Mouse (Mus musculus) layer of hippocampus, adult 9-10 months (tissue): ENCODE data around the gene Cela3b.
"Not testable (repeated sequence)": the region's sequence is repeated elsewhere in the genome, so short reads cannot be mapped to it uniquely, and the experiment has no call there.

Experiments used
- DNase-seq: peaks from one replicate; pipeline ENCODE4 v3.0.0; 2022; ENCODE audit warnings: low spot score

Cela3b gene

DNA sequence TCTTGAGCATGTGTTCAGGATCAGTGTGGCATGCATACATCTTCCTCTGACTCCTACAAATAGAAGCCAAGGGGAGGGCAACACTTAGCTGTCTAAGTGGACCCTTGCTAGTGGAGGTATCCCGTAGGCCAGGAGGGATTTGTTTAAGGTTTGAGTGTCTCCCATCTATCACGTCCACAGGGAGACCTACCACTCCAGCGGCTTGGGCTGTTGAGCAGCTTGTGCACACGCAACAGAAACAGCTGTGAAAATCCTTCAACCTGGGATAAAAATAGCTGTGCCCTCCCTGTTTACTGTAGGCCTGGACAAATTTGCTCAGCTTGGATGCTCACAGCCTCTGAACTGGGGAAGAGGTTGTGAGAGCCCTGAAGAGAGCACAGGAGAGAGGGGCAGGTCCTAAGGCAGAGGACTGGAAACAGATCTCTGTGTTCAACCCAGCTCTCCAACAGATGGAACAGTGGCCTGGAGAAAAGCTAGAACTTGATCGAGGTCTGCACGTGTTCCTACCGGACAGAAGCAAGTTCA lies 18.1 kb downstream of the Cela3b start:
- DNase-seq = not testable (repeated sequence)

DNA sequence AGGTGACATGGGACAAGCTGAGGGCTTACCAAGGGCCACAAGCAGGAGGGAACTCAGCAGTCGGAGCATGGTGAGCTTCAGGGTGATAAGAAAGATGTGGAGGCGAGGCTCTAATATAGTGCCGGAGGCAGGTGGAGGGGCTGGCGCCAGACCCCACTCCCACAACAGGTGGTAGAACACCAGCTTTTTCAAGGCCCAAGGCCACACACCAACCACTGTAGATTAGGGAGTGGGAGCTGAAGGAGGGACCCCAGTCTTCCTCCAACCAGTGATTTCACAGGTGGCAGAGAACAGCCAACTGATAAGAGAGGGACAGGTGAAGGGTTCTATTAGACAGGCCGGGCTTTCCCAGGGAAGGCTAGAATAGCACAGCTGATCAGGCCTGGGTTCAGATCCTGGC lies 20.6 kb downstream of the Cela3b start, which contains the start of gene Cela3a:
Cela3a (minus strand) TSS at position 101 of the 400 bp plus-strand sequence.
- no peak for DNase-seq

- no peak for DNase-seq
These were observed 24.8 kb downstream of the Cela3b start for GRCm38 (mm10) chr4:137405571-137405970.

- DNase-seq = no peak
These were observed 33.5 kb downstream of the Cela3b start for GRCm38 (mm10) chr4:137396641-137397525.

- no peak for DNase-seq
These were observed 36.8 kb downstream of the Cela3b start for GRCm38 (mm10) chr4:137393378-137394135.

DNA sequence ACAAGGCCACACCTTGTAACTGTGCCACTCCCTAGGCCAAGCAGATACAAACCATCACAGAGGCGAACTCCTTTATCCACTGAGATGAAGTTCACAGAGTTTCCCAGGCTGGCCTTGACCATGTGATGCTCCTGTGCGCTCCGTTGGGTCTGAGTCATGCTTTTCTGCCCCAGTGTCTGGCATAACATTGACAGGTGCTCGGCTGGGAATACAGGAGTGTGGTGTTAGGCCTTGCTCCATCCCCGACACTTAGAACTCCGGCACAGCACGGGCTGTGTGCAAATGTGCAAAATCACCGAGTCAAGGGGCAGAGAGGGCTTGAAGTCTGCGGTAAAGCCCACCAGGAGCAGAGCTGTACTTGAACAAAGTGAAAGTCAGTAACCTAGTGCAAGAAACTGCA lies 37.5 kb downstream of the Cela3b start:
- DNase-seq = no peak

- DNase-seq = no peak
These were observed 39.1 kb downstream of the Cela3b start for GRCm38 (mm10) chr4:137391287-137391686.

DNA sequence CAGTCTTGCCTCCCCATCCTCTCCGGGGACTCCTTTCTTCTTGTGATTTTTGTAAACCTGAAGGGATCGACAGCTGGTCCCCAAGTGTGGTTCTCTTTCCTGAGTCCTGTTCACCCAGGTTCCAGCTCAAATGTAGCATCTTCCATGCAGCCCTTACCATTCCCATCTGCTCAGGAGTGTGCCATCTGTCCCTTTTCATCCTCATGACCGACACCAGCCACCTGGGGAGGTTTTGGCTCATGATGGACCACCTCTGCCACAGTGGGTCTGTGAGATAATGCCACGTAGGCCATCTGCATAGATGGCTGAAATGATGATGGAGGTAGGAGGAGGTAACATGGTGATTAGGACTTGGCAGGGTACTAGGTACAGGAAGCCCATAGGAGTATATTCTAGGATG lies 40.1 kb downstream of the Cela3b start:
- no peak for DNase-seq

DNA sequence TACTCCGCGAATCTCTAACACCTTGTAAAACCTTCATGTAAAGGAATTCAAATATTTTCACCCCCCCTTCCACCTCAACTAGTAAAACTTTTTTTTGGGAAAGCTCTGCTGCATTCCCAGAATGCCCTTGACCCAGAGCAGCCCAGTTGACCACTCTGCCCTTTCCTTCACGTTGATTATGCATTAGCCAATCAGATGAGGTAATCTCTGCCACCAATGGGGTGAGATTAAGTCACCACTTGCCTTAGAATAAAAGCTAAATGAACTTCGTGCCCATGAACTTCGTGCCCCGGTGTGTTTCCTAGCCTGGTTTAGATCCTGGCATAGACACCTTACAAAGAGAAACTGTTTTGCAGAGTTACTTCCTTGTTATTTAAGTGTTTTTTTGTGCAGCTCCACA lies 41.4 kb downstream of the Cela3b start:
- no peak for DNase-seq

DNA sequence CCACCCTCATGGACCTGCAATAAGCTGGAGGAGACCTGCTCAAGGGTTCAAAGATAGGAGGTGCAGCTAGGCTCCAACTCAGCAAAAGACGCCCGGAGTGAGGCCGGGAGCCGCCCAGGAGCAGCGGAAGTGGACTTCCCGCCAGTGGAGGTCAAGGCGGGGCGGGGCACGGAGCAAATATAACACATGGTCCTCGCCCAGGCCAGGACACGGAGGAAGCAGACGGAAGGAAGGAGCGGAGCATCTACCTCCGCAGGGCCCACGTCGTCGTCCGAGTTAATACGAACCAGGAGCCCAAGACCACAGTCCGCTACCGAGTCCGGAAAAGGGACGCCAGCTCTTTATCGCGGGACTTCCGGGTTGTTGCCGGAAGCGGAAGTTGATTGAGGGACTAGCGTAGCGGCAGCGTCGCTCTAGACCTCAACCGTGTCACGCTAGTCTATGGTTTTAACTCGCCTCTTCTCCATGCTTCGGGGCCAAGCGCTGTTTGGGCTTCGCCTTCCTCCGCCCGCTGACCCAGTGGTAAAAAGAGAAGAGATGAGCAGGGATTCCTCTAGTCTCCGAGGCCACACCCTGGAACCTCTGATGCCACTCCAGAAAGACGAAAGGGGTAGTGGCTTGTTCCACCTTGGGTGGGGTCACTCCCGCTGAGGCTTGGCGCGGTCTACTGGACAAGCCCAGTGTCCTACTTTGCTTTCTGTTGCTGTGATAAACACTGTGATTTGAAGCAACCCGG lies 42.1 kb downstream of the Cela3b start:
- peak; percentile 52 for DNase-seq

DNA sequence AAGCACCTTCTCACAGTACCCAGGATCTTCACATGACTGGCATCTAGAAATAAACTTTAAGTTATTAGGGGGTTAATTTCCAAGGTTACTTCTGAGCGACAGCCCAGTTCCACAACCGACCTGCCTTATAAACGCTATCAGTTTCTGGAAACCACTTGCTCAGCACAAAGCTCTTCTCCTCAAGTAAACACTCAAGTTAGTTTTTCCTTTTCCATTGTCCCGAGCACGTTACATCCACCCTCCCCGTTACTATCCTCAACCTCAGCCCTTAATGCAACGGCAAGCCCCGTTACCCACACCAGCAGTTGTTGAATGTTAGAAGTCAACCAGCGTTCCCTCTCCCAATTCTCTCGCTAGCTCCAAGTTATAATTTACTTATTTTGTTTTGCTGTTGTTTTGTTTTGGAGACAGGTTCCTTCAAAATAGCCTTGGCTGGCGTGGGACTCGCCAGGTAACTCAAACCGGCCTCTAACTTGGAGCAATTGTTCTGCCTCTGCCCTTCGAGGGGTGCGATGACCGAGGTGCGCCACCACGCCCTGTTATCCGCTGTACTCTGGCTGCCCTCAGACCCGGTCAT lies 42.8 kb downstream of the Cela3b start:
- DNase-seq = no peak

DNA sequence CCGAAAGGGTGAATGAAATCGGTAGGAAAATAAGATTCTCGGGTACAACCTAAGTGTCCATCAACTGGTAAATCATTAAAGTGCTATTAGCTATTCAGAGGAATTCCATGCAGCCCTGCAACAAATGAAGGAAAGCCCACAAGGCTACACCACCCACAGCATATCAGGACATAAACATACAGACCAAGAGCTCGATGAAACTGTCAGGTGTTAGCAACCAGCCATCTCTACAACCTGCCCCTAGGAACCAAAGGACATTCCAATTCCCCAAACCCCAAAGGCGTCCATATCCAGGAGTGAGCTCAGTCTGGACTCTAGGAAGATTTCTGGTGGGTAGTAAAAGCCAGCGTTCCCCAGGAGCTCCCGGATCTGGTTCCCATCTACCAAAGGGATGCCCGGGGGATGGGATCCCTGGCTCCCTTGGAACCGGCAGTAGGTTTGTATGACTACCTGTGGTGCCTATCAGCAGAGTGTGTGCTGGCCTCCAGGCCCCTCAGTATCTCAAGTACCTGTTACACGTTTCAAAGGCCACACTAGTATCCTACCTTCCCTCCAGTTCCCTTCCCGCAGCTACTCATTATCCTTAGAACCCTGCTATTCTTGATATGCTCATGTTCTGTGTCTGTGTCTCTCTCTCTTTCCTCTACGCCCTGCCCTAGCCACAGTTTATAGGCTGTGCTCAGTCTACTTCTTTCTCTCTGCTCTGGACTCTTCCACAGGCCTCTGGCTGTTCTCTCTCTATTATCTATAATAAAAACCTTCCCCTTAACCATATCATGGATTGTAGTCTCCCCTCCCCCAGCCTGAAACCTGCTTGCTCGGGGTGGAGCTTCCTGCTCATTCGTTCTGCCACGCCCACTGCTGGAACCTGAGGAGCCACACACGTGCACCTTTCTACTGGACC lies 49.4 kb downstream of the Cela3b start:
- DNase-seq = no peak

- DNase-seq = no peak
These were observed 50.6 kb downstream of the Cela3b start for GRCm38 (mm10) chr4:137379713-137380255.

DNA sequence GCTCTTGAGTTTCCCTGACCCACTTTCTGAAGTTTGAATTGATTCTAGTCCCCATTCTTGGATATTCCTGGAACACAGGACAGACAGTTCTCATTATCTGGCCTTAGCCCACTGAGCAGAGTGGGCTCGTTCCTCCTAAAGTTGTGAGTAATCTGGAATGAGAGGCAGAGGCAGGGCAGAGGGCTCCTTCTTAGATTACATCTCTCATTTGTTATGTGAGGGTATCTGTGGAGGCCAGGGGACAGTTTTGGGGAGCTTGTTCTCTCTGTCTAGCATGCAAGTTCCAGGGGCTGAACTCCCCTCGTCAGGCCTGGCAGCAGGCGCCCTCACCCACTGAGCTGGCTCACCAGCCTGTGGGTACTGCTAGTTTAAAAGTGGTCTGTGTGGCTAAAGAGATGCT lies 51.3 kb downstream of the Cela3b start:
- no peak for DNase-seq

- DNase-seq = no peak
These were observed 52.6 kb downstream of the Cela3b start for GRCm38 (mm10) chr4:137377526-137378304.

DNA sequence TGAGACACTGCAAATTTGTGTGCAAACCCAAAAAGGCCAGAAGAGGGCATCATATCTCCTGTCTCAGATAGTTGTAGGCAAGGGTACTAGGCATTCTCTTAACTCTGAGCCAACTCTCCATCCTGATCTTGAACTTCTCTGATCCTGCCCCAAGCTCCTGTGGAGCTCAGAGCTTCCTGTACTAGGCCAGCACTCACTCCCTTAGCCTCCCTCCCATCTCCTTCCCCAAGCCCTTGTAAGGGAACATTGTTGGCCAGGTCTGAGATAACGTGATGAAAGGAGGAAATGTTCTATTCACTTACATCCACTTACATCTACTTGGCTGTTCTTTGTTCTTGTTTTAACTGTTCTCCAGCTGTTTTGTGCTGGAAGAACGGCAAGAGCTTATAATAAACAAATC lies 53.6 kb downstream of the Cela3b start:
- DNase-seq = no peak

DNA sequence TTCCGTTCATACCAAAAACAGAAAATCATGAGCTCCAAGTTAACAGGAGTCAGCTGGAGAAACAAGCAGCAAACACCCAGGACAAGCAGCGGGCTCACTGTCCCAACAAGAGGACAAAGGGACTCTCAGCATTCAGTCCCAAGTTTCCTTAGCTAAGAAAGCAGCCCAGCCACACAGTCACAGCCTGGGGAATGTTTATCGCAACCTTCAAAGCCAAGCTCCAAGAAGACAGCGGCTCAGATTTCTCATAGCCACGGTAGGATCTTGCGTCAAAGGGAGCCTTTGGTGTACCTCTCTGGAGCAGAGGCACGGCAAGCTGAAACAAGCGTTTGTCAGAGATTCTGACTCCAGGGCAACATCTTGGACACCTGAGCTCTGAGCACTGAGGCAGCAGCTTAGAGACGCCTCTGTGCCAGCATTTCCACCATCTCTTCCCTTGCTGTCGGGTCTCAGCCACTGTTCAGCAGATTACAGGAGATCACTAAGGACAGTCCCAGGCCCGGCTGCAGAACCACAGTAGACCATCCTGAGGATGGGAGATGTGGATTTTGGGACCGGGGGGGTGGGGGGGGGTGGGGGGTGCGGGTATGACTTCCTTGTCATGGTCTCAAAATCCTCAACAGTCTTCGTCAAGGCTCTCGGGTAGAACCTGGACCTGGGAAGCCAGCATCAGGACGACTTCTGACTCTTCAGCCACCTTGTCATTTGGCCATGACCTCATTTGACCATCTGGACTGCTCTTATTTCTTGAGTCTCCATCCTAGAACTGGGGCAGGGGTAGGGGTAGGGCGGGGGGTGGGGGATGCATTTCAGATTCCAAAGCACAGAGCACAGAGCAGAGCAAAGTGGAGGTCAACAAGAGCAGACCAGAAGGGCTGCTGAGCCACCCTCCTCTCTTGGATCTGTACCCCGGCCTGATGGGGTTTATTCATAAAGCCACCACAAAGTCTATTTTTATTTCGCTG lies 54.7 kb downstream of the Cela3b start:
- DNase-seq = no peak

DNA sequence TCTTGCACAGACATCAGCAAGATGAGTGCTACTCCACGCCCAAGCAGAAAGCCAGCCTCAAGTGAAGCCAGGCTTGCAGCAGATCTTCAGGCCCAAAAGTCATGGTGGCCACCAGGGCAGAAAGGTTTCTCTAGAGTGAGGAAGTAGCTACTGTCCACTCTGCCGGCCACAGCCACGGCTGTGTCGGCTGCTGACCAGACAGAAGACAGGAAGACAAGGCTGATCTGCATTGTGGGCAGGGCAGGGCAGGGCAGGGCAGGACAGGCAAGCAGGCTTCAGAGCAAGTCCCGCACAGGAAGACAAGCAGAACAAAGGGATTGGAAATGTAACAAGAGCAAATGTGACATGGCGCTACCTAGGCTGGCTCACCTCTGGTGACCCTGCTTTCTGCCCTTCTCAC lies 56.6 kb downstream of the Cela3b start:
- DNase-seq = no peak
